Mouse (Mus musculus): ENCODE measurements at regions not wholly inside any gene's neighbourhood (a gene's known extent, or its start where the extent isn't known, plus 50 kb on each side); places are given as distances from the start of the nearest gene placed in this dataset.
A peak's percentile ranks its signal among the peaks of the same experiment; 100 is the strongest.

DNA sequence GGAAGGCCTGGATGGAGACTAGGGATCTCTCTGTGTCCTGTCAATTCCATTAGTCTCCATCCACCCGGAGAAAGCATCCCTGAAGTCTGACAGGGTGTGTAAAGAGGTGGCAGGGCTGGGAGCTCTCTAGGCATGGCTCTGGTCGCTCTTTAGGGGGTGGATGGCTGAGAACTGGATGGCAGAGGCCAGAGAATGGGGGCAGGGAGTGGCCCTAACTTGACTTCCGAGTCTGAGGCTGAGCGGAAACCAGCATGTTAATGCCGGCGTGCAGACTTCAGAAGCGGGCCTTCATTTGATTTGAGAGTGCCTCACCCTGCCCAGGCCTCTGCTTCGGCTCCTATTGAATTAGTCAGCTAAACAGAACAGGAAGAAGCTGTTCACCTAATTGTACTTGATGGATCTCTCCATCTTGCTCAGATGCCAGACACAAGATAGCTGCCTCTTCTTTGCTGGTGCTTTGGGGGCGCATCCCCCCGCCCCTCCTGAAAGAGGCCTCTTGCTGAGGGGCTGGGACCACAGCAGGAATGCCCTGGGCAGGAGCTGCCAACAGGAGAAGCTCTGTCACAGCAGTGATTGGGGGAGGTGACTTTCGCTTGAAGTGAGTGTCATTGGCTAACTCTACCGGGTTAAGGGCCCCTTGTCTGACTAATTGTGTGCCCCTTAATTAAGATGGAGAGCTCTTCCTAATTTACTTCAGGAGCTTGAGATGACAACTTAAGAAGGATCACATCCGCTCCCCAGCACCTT lies 104.2 kb downstream of the Bms1 start:
- 38% methylated on average over 13 of the region's 13 CpGs for WGBS
- no peak overlapping the region for H3K4me3 ChIP-seq (ENCODE audit: low read depth, low read length)
- no peak overlapping the region for H3K27ac ChIP-seq (ENCODE audit: low read depth, low read length)
- no peak overlapping the region for H3K9ac ChIP-seq (ENCODE audit: low read length)
- no peak for ATAC-seq
- no peak for DNase-seq (ENCODE audit: low spot score)
- no peaks in the 10 kb centered on the region for H3K27me3 ChIP-seq (replicated peaks; ENCODE audit: control insufficient read depth, insufficient read depth, low read length)
- H3K36me3 ChIP-seq (ENCODE audit: control insufficient read depth, insufficient read depth, low read length): no peaks in the 10 kb centered on the region
- H3K9me3 ChIP-seq (replicated peaks; ENCODE audit: control insufficient read depth, low read length): no peaks in the 10 kb centered on the region
- H3K4me2 ChIP-seq (ENCODE audit: low read length): no peak overlapping the region
- H3K4me1 ChIP-seq (ENCODE audit: control insufficient read depth, insufficient read depth, low read length): no peaks in the 10 kb centered on the region

DNA sequence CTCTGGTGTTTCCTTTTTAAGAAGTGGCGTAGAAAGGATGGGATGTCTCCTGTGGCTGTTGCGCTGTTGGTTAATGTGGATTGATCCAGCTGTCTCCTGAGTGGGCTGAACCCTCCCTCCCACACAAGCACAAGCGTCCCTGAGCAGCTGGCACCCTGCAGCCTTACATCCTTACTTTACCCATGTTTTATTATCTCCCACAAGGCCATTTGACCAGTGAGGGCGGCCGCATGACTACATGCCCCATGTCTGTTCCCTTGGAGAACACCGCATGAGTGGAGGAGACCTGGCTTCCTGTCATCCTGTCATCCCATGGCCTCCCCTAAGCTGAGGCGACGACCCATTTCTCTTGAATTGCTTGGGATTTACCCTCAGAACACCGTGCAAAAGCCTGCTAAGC lies 108.2 kb downstream of the Bms1 start:
- no peak overlapping the region for H3K9ac ChIP-seq (ENCODE audit: low read length)
- DNase-seq (ENCODE audit: low spot score): no peak
- H3K27me3 ChIP-seq (replicated peaks; ENCODE audit: control insufficient read depth, insufficient read depth, low read length): no peaks in the 10 kb centered on the region
- no peaks in the 10 kb centered on the region for H3K4me1 ChIP-seq (ENCODE audit: control insufficient read depth, insufficient read depth, low read length)
- H3K9me3 ChIP-seq (replicated peaks; ENCODE audit: control insufficient read depth, low read length): no peaks in the 10 kb centered on the region
- WGBS: 79% methylated on average over 9 of the region's 9 CpGs
- H3K4me2 ChIP-seq (ENCODE audit: low read length): no peak overlapping the region
- H3K27ac ChIP-seq (ENCODE audit: low read depth, low read length): no peak overlapping the region
- no peak for ATAC-seq
- H3K36me3 ChIP-seq (ENCODE audit: control insufficient read depth, insufficient read depth, low read length): no peaks in the 10 kb centered on the region
- H3K4me3 ChIP-seq (ENCODE audit: low read depth, low read length): no peak overlapping the region

DNA sequence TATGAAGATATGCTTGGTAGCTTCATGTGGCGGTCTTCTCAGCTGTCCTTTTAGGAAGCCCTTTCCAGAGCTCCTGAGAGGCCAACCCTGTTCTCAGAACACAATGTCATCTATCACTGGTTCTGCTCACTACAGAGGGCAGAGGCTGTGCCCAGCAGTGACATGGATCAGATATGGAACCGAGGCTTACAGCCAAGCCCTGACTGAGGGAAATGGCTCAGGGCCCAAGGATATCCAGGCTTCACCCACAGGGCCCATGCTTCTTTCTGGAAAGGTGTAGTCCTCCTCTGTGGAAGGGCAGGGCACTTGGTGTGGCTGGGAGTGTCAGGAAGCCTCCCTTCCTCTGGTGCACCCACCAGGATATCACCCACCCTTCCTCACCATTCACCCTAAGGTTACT lies 109.4 kb downstream of the Bms1 start:
- DNase-seq (ENCODE audit: low spot score) (no peak), ATAC-seq (no peak)
- Histone ChIP-seq H3K36me3 (ENCODE audit: control insufficient read depth, insufficient read depth, low read length) (no peaks in the 10 kb centered on the region), H3K9ac (ENCODE audit: low read length) (no peak overlapping the region), H3K4me1 (ENCODE audit: control insufficient read depth, insufficient read depth, low read length) (no peaks in the 10 kb centered on the region), H3K27ac (ENCODE audit: low read depth, low read length) (no peak overlapping the region), H3K9me3 (replicated peaks; ENCODE audit: control insufficient read depth, low read length) (no peaks in the 10 kb centered on the region), H3K4me3 (ENCODE audit: low read depth, low read length) (no peak overlapping the region), H3K27me3 (replicated peaks; ENCODE audit: control insufficient read depth, insufficient read depth, low read length) (no peaks in the 10 kb centered on the region), H3K4me2 (ENCODE audit: low read length) (no peak overlapping the region)
- WGBS: 81% methylated on average over 2 of the region's 2 CpGs

DNA sequence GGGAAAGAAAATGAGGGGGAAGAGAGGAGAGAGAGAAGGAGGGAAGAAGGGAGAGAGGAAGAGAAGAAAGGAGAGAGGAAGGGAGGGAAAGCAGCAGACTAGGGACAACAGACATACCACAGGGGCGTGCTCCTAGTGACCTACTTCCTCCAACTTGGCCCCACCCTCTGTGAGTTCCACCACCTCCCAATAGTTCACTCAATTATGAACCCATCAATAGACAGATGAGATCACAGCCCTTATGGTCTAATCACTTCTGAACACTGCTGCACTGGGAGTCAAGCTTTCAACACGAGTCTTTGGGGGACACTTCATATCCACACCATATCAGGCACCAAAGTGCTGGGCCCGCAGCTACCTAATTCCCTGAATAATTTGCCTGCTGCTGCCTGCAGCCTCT lies 110.7 kb downstream of the Bms1 start:
- H3K4me2 ChIP-seq (ENCODE audit: low read length): no peak overlapping the region
- no peaks in the 10 kb centered on the region for H3K4me1 ChIP-seq (ENCODE audit: control insufficient read depth, insufficient read depth, low read length)
- no peak overlapping the region for H3K9ac ChIP-seq (ENCODE audit: low read length)
- H3K36me3 ChIP-seq (ENCODE audit: control insufficient read depth, insufficient read depth, low read length): no peaks in the 10 kb centered on the region
- ATAC-seq (no peak), DNase-seq (ENCODE audit: low spot score) (no peak)
- no peaks in the 10 kb centered on the region for H3K9me3 ChIP-seq (replicated peaks; ENCODE audit: control insufficient read depth, low read length)
- H3K27me3 ChIP-seq (replicated peaks; ENCODE audit: control insufficient read depth, insufficient read depth, low read length): no peaks in the 10 kb centered on the region
- no peak overlapping the region for H3K27ac ChIP-seq (ENCODE audit: low read depth, low read length)
- no peak overlapping the region for H3K4me3 ChIP-seq (ENCODE audit: low read depth, low read length)
- 64% methylated on average over 3 of the region's 3 CpGs for WGBS

DNA sequence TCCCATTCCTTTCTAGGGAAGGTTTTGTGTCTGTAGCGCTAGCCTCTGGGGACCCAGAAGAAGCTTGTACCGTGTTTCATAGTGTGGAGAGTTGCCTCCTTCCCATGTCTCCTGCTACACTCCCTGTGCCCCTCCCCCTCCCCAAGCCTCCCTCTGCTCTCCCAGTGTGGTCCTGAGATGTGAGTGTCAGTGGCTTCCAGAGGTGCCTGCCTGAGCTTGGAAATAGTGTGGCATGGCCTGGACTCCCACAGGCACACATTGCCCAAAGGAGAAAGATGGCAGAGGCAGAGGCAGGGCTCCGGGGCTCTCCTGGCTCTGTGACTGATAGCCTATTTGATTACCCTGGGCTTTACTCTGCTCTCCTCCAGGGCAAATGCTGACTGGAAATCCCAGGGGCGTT lies 110.0 kb upstream of the Ret start:
- no peak overlapping the region for H3K4me2 ChIP-seq (ENCODE audit: low read length)
- DNase-seq (ENCODE audit: low spot score) (no peak), ATAC-seq (no peak)
- peaks cover under 1% of the 10 kb centered on the region; the same call in 1 of the 2 replicates for H3K4me1 ChIP-seq (ENCODE audit: control insufficient read depth, insufficient read depth, low read length)
- H3K9me3 ChIP-seq (replicated peaks; ENCODE audit: control insufficient read depth, low read length): no peaks in the 10 kb centered on the region
- H3K4me3 ChIP-seq (ENCODE audit: low read depth, low read length): no peak overlapping the region
- H3K27ac ChIP-seq (ENCODE audit: low read depth, low read length): no peak overlapping the region
- no peaks in the 10 kb centered on the region for H3K27me3 ChIP-seq (replicated peaks; ENCODE audit: control insufficient read depth, insufficient read depth, low read length)
- no peaks in the 10 kb centered on the region for H3K36me3 ChIP-seq (ENCODE audit: control insufficient read depth, insufficient read depth, low read length)
- H3K9ac ChIP-seq (ENCODE audit: low read length): no peak overlapping the region
- WGBS: 53% methylated on average over 4 of the region's 4 CpGs

DNA sequence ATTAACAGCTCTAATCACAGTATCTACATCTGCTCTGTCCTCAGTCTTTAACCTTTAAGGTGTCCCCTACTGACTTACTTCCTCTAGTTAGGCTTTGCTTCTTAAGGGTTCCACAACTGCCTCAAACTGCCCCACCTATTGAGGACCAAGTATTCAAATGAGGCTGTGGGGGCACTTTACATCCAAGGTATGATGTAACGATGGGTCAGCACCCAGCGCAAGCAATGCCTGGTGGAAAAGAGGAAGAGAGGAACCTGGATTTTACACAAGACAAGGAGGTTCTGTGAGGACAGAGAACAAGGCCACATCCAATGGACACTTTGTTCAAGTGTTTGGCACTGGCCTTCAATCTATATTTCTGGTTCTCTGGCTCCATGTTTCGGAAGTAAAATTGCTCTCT lies 107.7 kb upstream of the Ret start:
- DNase-seq (ENCODE audit: low spot score): no peak
- Histone ChIP-seq H3K27me3 (replicated peaks; ENCODE audit: control insufficient read depth, insufficient read depth, low read length) (no peaks in the 10 kb centered on the region), H3K9me3 (replicated peaks; ENCODE audit: control insufficient read depth, low read length) (no peaks in the 10 kb centered on the region), H3K9ac (ENCODE audit: low read length) (no peak overlapping the region), H3K4me1 (ENCODE audit: control insufficient read depth, insufficient read depth, low read length) (peaks cover 10% of the 10 kb centered on the region; the same call in 1 of the 2 replicates), H3K4me2 (ENCODE audit: low read length) (no peak overlapping the region), H3K27ac (ENCODE audit: low read depth, low read length) (no peak overlapping the region), H3K36me3 (ENCODE audit: control insufficient read depth, insufficient read depth, low read length) (no peaks in the 10 kb centered on the region), H3K4me3 (ENCODE audit: low read depth, low read length) (no peak overlapping the region)
- 90% methylated on average over 3 of the region's 3 CpGs for WGBS
- ATAC-seq: no peak

DNA sequence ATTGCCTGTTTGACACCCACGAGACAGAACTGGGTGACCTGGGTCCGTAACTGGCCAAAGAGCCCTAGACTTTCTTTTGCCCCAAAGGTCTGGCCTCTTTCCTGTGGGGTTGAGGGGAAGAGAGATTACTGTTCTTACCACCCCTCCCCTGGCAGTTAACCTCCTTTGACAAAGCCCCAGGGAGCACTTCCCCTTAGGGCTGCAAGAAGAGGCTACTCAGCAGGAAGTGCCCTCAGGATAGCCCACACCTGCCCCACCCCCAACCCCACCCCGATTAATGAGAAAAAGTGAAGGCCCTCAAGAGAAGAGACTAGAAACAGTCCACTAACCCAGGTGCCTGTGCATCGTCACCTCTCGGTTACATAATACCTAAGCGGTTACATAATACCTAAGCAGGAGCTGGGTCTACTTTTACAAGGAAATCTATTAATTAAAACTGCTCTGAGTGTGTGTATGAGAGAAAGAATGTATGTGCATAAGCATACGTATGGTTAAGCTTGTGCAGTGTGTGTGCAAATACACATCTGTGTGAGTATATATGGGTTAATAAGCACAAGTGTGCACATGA lies 105.3 kb upstream of the Ret start:
- 33% methylated on average over 7 of the region's 7 CpGs for WGBS

DNA sequence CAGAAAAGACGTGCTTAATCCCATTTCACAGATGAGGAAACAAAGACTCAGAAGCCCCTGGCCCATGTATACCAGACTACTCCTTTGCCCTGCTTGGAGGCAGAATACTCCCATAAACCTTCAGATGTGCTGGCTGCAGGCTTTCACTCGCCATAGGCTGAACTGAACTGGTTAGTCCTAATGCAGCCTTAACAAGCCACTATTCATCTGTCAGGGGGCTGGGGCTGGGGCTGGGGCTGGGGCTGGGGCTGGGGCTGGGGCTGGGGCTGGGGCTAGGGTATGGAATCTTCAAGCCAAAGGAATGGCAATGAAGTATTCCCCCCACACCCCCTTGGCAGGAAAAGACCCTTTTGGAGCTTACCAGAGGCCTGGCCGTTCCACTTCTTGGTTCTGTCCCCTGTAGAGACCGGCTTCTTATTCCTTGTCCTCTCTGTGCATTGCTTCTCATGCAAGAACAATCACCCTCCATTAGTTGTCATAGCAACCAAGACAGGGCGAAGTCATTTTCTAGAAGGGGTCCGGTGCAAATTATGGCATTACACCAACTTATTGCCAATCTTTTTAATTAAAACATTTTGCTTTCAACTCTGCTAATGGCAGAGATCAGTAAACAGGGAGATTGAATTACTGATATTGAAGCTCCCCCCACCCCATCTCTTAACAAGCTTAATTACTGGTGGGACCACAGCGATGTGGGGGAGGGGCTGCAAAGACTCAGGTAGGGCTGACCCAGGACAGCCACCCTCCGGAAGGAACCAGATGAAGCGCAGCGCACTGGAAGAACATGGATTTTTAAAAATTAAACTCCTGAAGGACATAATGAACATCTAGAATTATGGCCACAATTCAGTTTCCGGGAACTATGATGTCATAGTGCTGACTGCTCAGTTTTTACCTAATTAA lies 104.6 kb upstream of the Ret start:
- Histone ChIP-seq H3K9me3 (replicated peaks; ENCODE audit: control insufficient read depth, low read length) (no peaks in the 10 kb centered on the region), H3K27me3 (replicated peaks; ENCODE audit: control insufficient read depth, insufficient read depth, low read length) (no peaks in the 10 kb centered on the region), H3K4me2 (ENCODE audit: low read length) (no peak overlapping the region), H3K27ac (ENCODE audit: low read depth, low read length) (no peak overlapping the region), H3K9ac (ENCODE audit: low read length) (no peak overlapping the region), H3K36me3 (ENCODE audit: control insufficient read depth, insufficient read depth, low read length) (no peaks in the 10 kb centered on the region), H3K4me1 (ENCODE audit: control insufficient read depth, insufficient read depth, low read length) (peaks cover 10% of the 10 kb centered on the region; the same call in 1 of the 2 replicates), H3K4me3 (ENCODE audit: low read depth, low read length) (no peak overlapping the region)
- ATAC-seq (peak; percentile 55), DNase-seq (ENCODE audit: low spot score) (peak; percentile 69)
- WGBS: 23% methylated on average over 11 of the region's 11 CpGs

More for the DNA sequence above, 105.3 kb upstream of the Ret start:
- H3K27ac ChIP-seq (ENCODE audit: low read depth, low read length): no peak overlapping the region
- ATAC-seq: 0 out of 2 replicates have a peak, but pooled peaks have one; percentile 4
- H3K4me2 ChIP-seq (ENCODE audit: low read length): no peak overlapping the region
- no peaks in the 10 kb centered on the region for H3K9me3 ChIP-seq (replicated peaks; ENCODE audit: control insufficient read depth, low read length)
- H3K36me3 ChIP-seq (ENCODE audit: control insufficient read depth, insufficient read depth, low read length): no peaks in the 10 kb centered on the region
- peaks cover 10% of the 10 kb centered on the region; the same call in 1 of the 2 replicates for H3K4me1 ChIP-seq (ENCODE audit: control insufficient read depth, insufficient read depth, low read length)
- H3K27me3 ChIP-seq (replicated peaks; ENCODE audit: control insufficient read depth, insufficient read depth, low read length): no peaks in the 10 kb centered on the region
- no peak for DNase-seq (ENCODE audit: low spot score)
- H3K4me3 ChIP-seq (ENCODE audit: low read depth, low read length): no peak overlapping the region
- no peak overlapping the region for H3K9ac ChIP-seq (ENCODE audit: low read length)

All from forebrain, embryonic 14.5 days (tissue).